Mouse (Mus musculus) midbrain, embryonic 11.5 days (tissue): ENCODE measurements around the gene Tubb1. TPM values are rescaled to one million over a fixed set of nuclear protein-coding genes. Genes with fewer than 3 reads are reported as not detected.
A peak's percentile ranks its signal among the peaks of the same experiment; 100 is the strongest.

Experiments
- ATAC-seq: fragments of 200-750 bp; cut with Nextera tagmentation; 2 replicates; pipeline ENCODE4 v1.8.0; 2017; ENCODE audit warnings: moderate TSS enrichment, moderate library complexity; ENCODE audit not compliant: low FRiP score
- DNase-seq: peaks from one replicate; pipeline ENCODE4 v3.0.0; 2015; ENCODE audit warnings: low spot score; ENCODE audit errors: missing footprints
- H3K27ac ChIP-seq: fragments of 300-500 bp; sonication (generic); 2 replicates; pipeline ENCODE4 v1.5.1; 2014; ENCODE audit warnings: low read depth, low read length
- H3K27me3 ChIP-seq: fragments of 300-500 bp; sonication (generic); 2 replicates; pipeline ENCODE4 v1.6.1; 2014; ENCODE audit warnings: mild to moderate bottlenecking, low read length, moderate library complexity, mixed read lengths; ENCODE audit not compliant: control insufficient read depth, insufficient read depth
- H3K36me3 ChIP-seq: fragments of 300-500 bp; sonication (generic); 2 replicates; pipeline ENCODE4 v1.6.1; 2014; ENCODE audit warnings: mild to moderate bottlenecking, low read length, moderate library complexity, mixed read lengths; ENCODE audit not compliant: control insufficient read depth, insufficient read depth
- H3K4me1 ChIP-seq: fragments of 300-500 bp; sonication (generic); 2 replicates; pipeline ENCODE4 v1.6.1; 2014; ENCODE audit warnings: low read length; ENCODE audit not compliant: control insufficient read depth, insufficient read depth
- H3K4me2 ChIP-seq: fragments of 300-500 bp; sonication (generic); 2 replicates; pipeline ENCODE4 v1.6.1; 2014; ENCODE audit warnings: mild to moderate bottlenecking, moderate library complexity
- H3K4me3 ChIP-seq: fragments of 300-500 bp; sonication (generic); 2 replicates; pipeline ENCODE4 v1.5.1; 2014; ENCODE audit warnings: low read depth, low read length
- H3K9ac ChIP-seq: fragments of 300-500 bp; sonication (generic); 2 replicates; pipeline ENCODE4 v1.6.1; 2014; ENCODE audit warnings: low read length
- H3K9me3 ChIP-seq: fragments of 300-500 bp; sonication (generic); 2 replicates; pipeline ENCODE4 v1.6.1; 2016; ENCODE audit warnings: low read length; ENCODE audit not compliant: control insufficient read depth
- WGBS: fragments of 180-500 bp; shearing (Covaris S2); extraction: QIAGEN DNeasy Blood & Tissue Kit; methylation state at CpG from one replicate; pipeline ENCODE4 v1.1.7; 2014; 5-methylcytosine and 5-hydroxymethylcytosine counted together
- polyA plus RNA-seq: library from polyadenylated mRNA; unstranded; fragments of >200 nt; fragmentation: Nextera tagmentation; extraction: Ambion mirVana; gene quantifications from 2 replicates; pipeline ENCODE4 v1.2.1, GENCODE M21; 2014

Gene Tubb1
- polyA plus RNA-seq, 1 experiment from 2014 or later = 5.3 TPM

DNA sequence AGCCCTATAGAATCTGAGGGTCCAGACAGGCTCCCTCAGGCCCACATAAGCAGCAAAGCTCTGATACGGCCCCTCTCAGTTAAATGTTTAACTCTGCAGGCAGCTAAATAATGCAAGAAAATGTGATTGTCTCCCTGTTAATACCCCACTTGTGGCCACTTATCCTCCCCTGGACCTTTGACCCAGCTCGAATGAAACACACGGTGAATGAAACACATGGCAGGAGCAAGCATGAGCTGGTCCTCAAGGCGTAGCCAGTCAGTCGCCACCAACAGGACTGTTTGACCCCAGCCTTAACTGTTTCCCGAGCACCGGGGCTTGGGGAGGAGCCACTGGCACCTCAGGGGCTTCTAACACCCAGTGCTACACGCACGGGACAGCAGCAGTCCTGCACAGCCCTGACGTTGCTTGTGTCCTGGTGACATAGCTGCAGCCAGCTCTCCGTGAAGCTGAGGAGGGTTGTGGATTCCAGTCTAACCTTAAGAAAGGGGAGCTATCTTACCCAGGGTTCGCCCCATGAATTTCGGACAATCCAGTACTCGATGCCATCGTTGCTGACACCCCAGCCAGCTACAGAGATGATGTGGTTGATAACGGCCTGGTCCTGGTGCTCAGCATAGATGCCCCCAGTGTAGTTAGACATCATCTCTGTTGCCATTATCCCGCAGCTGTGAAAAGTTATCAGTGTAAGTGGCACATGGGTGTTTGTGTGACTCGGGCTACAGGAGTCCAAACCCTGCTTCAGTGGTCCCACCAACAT, 22.2 kb upstream of the Tubb1 start:
- Histone ChIP-seq H3K4me2 (no peak overlapping the region), H3K36me3 (peaks cover 44% of the 10 kb centered on the region), H3K9me3 (no peaks in the 10 kb centered on the region), H3K27ac (no peak overlapping the region), H3K9ac (no peak overlapping the region), H3K4me3 (no peak overlapping the region), H3K27me3 (no peaks in the 10 kb centered on the region), H3K4me1 (no peaks in the 10 kb centered on the region)
- ATAC-seq (no peak), DNase-seq (peak; percentile 56)
- WGBS = 73% methylated on average over 18 of the region's 18 CpGs

DNA sequence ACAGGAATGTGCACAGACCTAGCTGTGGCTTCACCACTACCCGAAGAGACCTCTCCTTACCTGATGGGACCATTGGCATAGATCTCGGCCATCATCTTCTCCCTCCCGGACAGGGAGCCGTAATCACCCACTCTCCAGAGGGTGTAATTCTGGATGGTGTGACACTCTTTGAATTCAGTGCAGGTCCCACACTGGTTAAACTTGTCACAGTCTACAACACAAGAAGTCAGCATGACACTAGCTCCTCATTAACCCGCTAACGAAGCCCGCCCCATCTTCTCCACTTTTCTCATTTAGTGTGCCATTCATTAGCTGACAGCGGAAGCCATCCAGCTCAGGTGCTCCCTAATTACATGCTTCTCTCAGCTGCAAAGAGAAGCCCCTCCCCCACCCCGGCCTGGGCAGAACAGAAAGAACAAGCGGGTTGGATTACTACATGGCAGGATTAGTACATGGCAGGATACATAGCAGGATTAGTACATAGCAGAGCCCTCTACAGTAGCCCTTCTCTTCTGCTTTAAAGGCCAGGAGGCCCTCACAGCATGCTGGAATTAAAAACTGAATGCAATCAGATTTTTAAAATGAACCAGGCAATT, 21.4 kb upstream of the Tubb1 start:
- no peak for ATAC-seq
- Histone ChIP-seq H3K4me2 (no peak overlapping the region), H3K9me3 (no peaks in the 10 kb centered on the region), H3K27ac (no peak overlapping the region), H3K4me3 (no peak overlapping the region), H3K4me1 (no peaks in the 10 kb centered on the region), H3K27me3 (no peaks in the 10 kb centered on the region), H3K9ac (no peak overlapping the region), H3K36me3 (peaks cover 38% of the 10 kb centered on the region)
- peak; percentile 62 for DNase-seq
- 82% methylated on average over 10 of the region's 10 CpGs for WGBS

DNA sequence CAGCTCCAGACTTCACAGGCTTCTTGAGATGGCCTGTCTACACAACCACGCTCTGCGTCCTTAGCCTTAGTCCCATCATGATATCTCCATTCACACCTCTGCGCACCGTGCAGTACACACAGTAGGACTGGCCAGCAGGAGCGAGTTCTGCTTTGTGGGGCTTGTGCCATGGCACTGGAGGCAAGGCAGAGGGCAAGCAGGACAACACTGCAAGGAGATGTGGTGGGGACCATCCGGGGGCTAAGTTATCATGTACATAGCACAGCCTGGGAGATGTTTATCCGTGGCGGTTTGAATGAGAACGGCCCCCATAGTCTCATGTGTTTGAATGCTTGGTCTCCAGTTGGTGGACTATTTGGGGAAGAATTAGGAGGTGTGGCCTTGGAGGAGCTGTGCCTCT, 15.6 kb upstream of the Tubb1 start:
- H3K36me3 ChIP-seq = peaks cover 3% of the 10 kb centered on the region; the same call in 1 of the 2 replicates
- ATAC-seq = no peak
- H3K4me1 ChIP-seq = peaks cover 16% of the 10 kb centered on the region; the same call in 1 of the 2 replicates
- no peak overlapping the region for H3K27ac ChIP-seq
- H3K9me3 ChIP-seq = no peaks in the 10 kb centered on the region
- no peak overlapping the region for H3K4me2 ChIP-seq
- no peaks in the 10 kb centered on the region for H3K27me3 ChIP-seq
- WGBS = 94% methylated on average over 9 of the region's 9 CpGs
- no peak overlapping the region for H3K9ac ChIP-seq
- H3K4me3 ChIP-seq = no peak overlapping the region
- peak; percentile 66 for DNase-seq

DNA sequence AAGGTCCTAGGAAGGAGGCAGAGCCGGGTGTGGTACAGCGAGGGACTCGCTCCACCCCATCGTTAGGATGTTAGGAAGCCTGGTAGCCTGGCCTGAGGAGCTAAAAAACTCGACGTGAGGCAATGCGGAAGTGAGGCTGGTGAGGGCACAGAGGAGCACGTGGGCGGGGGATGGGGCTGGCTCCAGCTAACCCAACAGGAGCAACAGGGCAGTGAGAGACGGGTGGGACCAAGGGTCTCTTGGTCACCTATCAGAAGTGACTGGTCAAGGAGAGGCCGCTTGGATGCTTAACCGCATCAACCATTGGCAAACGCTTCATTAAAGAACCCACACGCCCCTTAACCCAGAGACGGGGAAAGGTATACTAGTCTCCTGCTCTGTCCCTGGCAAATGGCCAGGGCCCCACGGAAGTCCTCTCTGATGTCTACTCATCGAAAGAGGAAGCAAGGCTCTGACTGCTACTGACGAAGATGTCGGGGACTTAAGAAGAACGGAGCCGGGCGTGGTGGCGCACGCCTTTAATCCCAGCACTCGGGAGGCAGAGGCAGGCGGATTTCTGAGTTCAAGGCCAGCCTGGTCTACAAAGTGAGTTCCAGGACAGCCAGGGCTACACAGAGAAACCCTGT, 14.3 kb upstream of the Tubb1 start:
- ATAC-seq (no peak), DNase-seq (peak; percentile 4)
- Histone ChIP-seq H3K27me3 (no peaks in the 10 kb centered on the region), H3K4me1 (peaks cover 16% of the 10 kb centered on the region; the same call in 1 of the 2 replicates), H3K36me3 (peaks cover 3% of the 10 kb centered on the region; the same call in 1 of the 2 replicates), H3K9ac (no peak overlapping the region), H3K27ac (no peak overlapping the region), H3K9me3 (no peaks in the 10 kb centered on the region), H3K4me2 (no peak overlapping the region), H3K4me3 (no peak overlapping the region)
- WGBS = 95% methylated on average over 25 of the region's 26 CpGs

DNA sequence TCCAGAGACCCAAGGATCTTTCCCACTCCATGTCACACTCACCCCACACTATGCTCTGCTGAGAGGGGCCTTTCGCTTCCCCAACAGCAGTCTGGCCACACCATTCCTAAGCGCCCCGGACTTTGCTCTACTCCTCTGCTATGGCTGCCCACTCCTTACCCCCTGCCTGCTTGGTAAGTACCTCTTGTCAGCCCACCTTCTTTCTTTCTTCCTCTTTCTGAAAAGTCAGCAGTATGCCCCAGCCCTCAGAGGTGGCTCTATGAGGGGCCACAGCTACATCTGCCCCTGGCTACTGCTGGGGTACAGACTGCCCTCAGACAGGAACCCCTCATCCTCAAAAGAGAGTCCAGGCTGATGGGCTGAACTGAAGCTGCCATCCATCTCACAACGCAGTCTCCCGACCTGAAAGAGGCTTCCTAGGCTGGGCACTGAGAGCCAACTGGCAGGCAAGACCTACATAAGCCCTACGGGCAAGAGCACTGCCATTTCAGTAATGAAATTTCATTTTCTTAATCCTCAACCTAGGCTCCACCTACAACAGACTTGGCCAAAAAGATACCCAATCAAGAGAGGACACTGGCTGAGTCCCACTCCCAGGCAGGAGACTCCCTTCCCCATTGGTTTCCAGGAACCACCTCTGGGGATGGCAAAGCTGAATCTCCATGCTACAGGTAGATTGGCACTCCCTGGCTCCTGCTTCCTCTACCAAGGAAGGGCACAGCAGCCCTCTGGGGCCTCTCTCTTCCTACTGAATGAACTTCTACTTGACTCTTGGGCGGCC, 13.4 kb upstream of the Tubb1 start:
- Histone ChIP-seq H3K4me1 (peaks cover 16% of the 10 kb centered on the region; the same call in 1 of the 2 replicates), H3K9me3 (no peaks in the 10 kb centered on the region), H3K27me3 (no peaks in the 10 kb centered on the region), H3K4me3 (no peak overlapping the region), H3K9ac (no peak overlapping the region), H3K27ac (no peak overlapping the region), H3K4me2 (no peak overlapping the region), H3K36me3 (peaks cover 3% of the 10 kb centered on the region; the same call in 1 of the 2 replicates)
- ATAC-seq = no peak
- WGBS = 95% methylated on average over 7 of the region's 7 CpGs
- DNase-seq = peak; percentile 78

DNA sequence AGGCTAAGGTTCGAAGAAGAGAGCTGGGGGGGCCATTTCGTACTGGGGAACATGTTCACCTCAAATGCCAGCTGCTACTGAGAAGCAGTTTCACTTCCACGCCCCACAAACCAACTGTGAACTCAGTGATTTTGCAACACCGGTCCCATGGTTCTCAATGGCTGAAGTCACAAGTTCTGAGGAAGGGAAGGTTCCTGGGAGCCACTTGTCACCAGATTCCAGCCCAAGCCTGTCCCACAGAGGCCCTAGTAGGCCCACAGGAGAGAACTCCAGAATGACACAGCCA, 12.9 kb upstream of the Tubb1 start:
- Histone ChIP-seq H3K9me3 (no peaks in the 10 kb centered on the region), H3K36me3 (no peaks in the 10 kb centered on the region), H3K27ac (no peak overlapping the region), H3K4me1 (peaks cover 16% of the 10 kb centered on the region; the same call in 1 of the 2 replicates), H3K4me3 (no peak overlapping the region), H3K27me3 (no peaks in the 10 kb centered on the region), H3K9ac (peak overlapping the region; percentile 66), H3K4me2 (peak overlapping the region; percentile 68)
- DNase-seq (no peak), ATAC-seq (no peak)
- 92% methylated on average over 4 of the region's 4 CpGs for WGBS

DNA sequence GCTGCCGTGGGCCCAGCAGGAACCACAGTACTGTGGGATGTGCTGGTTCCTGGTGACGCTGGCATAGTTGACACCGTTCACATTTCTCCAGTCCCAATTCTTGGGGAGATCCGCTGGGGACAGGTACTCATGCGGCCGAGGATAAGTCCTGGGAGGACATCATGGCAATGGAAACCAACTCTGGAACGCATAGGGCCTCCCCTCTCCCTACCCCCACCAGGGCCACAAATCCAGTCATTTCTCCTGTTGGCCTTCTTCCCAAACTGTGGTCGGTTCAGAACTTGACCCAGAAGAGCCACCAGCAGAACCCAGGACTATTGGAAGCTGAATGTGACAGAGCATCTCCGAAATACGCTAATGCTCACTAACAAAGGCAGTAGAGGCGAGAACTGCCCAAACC, 12.3 kb upstream of the Tubb1 start:
- peak overlapping the region; percentile 51 for H3K4me3 ChIP-seq
- ATAC-seq (peak; percentile 12), DNase-seq (no peak)
- no peaks in the 10 kb centered on the region for H3K36me3 ChIP-seq
- H3K4me1 ChIP-seq = peaks cover 16% of the 10 kb centered on the region; the same call in 1 of the 2 replicates
- peak overlapping the region; percentile 21; the same call in 1 of the 2 replicates for H3K27ac ChIP-seq
- WGBS = 65% methylated on average over 11 of the region's 11 CpGs
- no peaks in the 10 kb centered on the region for H3K9me3 ChIP-seq
- H3K9ac ChIP-seq = peak overlapping the region; percentile 66
- no peaks in the 10 kb centered on the region for H3K27me3 ChIP-seq
- H3K4me2 ChIP-seq = peak overlapping the region; percentile 68

DNA sequence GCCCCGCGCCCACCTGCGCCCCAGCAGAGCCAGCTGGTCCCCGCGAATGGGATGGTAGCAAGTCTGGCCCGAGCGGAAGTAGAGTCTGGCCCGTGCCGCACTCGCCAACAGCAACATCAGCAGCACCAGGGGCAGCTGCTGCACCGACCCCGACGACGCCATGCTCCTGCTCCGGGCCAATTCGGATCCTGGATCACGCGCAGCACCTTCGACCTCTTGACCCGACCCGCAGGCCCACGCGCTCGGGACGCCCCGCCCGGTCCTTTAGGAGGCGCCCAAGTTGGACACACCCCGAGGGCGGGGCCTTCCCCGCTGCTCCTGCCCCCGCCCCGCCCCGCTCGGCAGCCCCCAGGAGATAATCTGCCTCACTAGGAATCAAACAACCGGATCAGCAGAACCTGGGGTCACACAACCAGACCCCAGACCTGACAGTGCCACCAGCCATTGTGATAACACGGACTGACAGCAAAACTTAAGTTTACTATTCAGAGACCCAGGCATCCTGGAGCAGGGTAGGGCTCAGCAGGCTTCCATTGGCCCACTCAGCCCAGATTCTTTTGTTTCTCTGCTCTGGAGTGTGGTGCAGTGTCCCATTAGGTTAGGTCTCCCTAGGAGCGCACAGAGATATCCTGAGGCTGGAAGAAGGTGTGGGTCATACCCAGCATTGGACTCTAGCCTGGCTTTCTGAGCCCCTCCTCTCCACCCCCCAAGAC, 11.6 kb upstream of the Tubb1 start, which contains the start of gene Ctsz:
Gene Ctsz (minus strand): TSS at position 303 of the 713 bp plus-strand sequence.
- no peaks in the 10 kb centered on the region for H3K9me3 ChIP-seq
- peak within 1 kb of the TSS; percentile 66 for H3K9ac ChIP-seq
- WGBS = under 1% methylated on average over 35 of the region's 38 CpGs
- peaks cover 16% of the 10 kb centered on the region; the same call in 1 of the 2 replicates for H3K4me1 ChIP-seq
- peak within 1 kb of the TSS; percentile 21; the same call in 1 of the 2 replicates for H3K27ac ChIP-seq
- H3K27me3 ChIP-seq = no peaks in the 10 kb centered on the region
- H3K36me3 ChIP-seq = no peaks in the 10 kb centered on the region
- H3K4me2 ChIP-seq = peak within 1 kb of the TSS; percentile 68
- DNase-seq (peak; percentile 96), ATAC-seq (peak; percentile 86)
- H3K4me3 ChIP-seq = peak within 1 kb of the TSS; percentile 51
